Mouse (Mus musculus): ENCODE data around the gene Pla2g4a. TPM values are rescaled to one million over a fixed set of nuclear protein-coding genes. Genes with fewer than 3 reads are reported as not detected.
A peak's percentile ranks its signal among the peaks of the same experiment; 100 is the strongest.

Gene Pla2g4a
- polyA plus RNA-seq, 1 experiment from 2014 or later, result 12.9 TPM

DNA sequence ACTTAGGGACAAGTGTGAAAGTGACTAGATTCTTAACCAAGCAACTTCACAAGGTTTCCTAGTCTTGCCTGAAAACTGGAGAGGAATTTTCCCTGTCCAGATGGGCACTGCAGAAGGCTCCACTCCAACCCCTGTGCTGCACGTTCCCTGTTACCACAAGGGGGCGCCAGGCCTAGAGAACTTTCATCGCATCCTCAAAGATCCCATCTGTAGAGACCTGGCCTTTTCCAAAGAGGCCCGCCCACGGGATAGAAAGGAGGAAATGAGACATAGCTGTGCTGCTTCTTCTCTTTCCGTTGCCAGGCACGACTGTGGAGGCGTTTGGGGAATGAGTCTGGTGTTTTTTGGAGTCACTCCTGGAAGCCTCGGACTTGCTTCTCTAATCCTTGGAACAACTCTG is 104.4 kb downstream of the Pla2g4a start:
- peak; percentile 72 for DNase-seq (ENCODE audit: low spot score)
- H3K4me3 ChIP-seq (ENCODE audit: low read depth, low read length), result no peak overlapping the region
- no peak overlapping the region for H3K4me2 ChIP-seq (replicated peaks; ENCODE audit: low read depth, low read length)
- no peaks in the 10 kb centered on the region for H3K4me1 ChIP-seq (ENCODE audit: insufficient read depth, low read depth, low read length)
- H3K36me3 ChIP-seq (ENCODE audit: insufficient read depth, low read length), result no peaks in the 10 kb centered on the region
- H3K9me3 ChIP-seq (ENCODE audit: low read length), result no peaks in the 10 kb centered on the region
- ATAC-seq, result peak; percentile 56
- WGBS, result 24% methylated on average over 9 of the region's 9 CpGs
- H3K9ac ChIP-seq (replicated peaks; ENCODE audit: low read depth), result no peak overlapping the region
- no peaks in the 10 kb centered on the region for H3K27me3 ChIP-seq (replicated peaks; ENCODE audit: insufficient read depth, low read length)
- H3K27ac ChIP-seq (ENCODE audit: low read length), result no peak overlapping the region
- TF ChIP-seq CTCF (IDR thresholded peaks at IDR 0.05) (peak; percentile 83), EP300 (IDR thresholded peaks at IDR 0.05) (no peak)

- DNase-seq (ENCODE audit: low spot score) (no peak), ATAC-seq (no peak)
- H3K27me3 ChIP-seq (replicated peaks; ENCODE audit: insufficient read depth, low read length), result no peaks in the 10 kb centered on the region
- H3K27ac ChIP-seq (ENCODE audit: low read length), result no peak overlapping the region
- H3K4me1 ChIP-seq (ENCODE audit: insufficient read depth, low read depth, low read length), result no peaks in the 10 kb centered on the region
- WGBS, result 73% methylated on average over 4 of the region's 4 CpGs
- no peak overlapping the region for H3K4me3 ChIP-seq (ENCODE audit: low read depth, low read length)
- TF ChIP-seq CTCF (IDR thresholded peaks at IDR 0.05) (no peak), EP300 (IDR thresholded peaks at IDR 0.05) (no peak)
- H3K4me2 ChIP-seq (replicated peaks; ENCODE audit: low read depth, low read length), result no peak overlapping the region
- no peaks in the 10 kb centered on the region for H3K9me3 ChIP-seq (ENCODE audit: low read length)
- H3K36me3 ChIP-seq (ENCODE audit: insufficient read depth, low read length), result no peaks in the 10 kb centered on the region
- no peak overlapping the region for H3K9ac ChIP-seq (replicated peaks; ENCODE audit: low read depth)
Observed at GRCm38 (mm10) chr1:149855581-149855980, 105.5 kb downstream of the Pla2g4a start.

DNA sequence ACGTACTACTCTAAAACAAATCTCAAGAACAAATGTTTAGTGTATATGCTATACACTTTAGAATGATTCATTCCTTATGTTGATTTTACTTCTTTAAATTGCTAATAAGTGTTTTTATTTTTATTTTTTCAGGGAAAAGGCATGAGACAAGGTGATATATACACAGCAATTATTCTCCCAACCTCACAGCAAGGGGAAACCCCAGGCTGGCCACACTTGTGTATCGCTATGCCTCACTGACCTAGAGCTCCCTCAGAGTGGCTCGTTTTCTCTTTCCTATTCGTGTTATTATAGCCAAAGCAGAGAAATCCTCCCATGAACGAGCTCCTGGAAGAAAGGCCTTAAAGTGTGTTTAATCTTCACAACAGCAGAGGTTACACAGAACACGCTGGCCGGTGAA is 106.2 kb downstream of the Pla2g4a start:
- 67% methylated on average over 7 of the region's 7 CpGs for WGBS
- no peak for DNase-seq (ENCODE audit: low spot score)
- Histone ChIP-seq H3K9ac (replicated peaks; ENCODE audit: low read depth) (no peak overlapping the region), H3K4me3 (ENCODE audit: low read depth, low read length) (no peak overlapping the region), H3K27me3 (replicated peaks; ENCODE audit: insufficient read depth, low read length) (no peaks in the 10 kb centered on the region), H3K27ac (ENCODE audit: low read length) (no peak overlapping the region), H3K4me2 (replicated peaks; ENCODE audit: low read depth, low read length) (no peak overlapping the region), H3K9me3 (ENCODE audit: low read length) (no peaks in the 10 kb centered on the region), H3K36me3 (ENCODE audit: insufficient read depth, low read length) (no peaks in the 10 kb centered on the region), H3K4me1 (ENCODE audit: insufficient read depth, low read depth, low read length) (no peaks in the 10 kb centered on the region)
- no peak for ATAC-seq
- TF ChIP-seq CTCF (IDR thresholded peaks at IDR 0.05) (no peak), EP300 (IDR thresholded peaks at IDR 0.05) (no peak)

DNA sequence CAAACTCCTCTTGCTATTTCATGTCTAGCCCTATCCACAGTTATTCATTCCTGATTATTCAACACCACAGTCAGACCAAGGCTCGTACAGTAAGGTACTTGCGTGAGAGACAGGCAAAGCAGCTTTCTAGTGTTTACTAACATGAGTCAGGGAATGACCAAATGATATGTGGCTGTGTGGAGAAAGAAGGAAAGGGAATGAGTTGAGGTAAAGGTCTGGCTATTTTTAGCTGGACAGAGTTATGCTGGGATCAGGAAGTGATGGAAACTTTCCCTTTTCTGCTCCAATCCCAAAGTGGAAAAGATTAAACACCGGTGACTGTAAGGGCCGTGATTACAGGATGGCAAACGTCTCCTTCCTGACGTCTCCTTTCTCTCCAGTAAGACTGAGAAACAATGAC is 114.4 kb downstream of the Pla2g4a start:
- Histone ChIP-seq H3K4me1 (ENCODE audit: insufficient read depth, low read depth, low read length) (no peaks in the 10 kb centered on the region), H3K36me3 (ENCODE audit: insufficient read depth, low read length) (no peaks in the 10 kb centered on the region), H3K9ac (replicated peaks; ENCODE audit: low read depth) (no peak overlapping the region), H3K9me3 (ENCODE audit: low read length) (no peaks in the 10 kb centered on the region), H3K27ac (ENCODE audit: low read length) (no peak overlapping the region), H3K4me3 (ENCODE audit: low read depth, low read length) (no peak overlapping the region), H3K4me2 (replicated peaks; ENCODE audit: low read depth, low read length) (no peak overlapping the region), H3K27me3 (replicated peaks; ENCODE audit: insufficient read depth, low read length) (no peaks in the 10 kb centered on the region)
- peak; percentile 11 for DNase-seq (ENCODE audit: low spot score)
- ATAC-seq, result 0 out of 2 replicates have a peak, but pooled peaks have one; percentile 40
- WGBS, result 23% methylated on average over 6 of the region's 6 CpGs
- TF ChIP-seq CTCF (IDR thresholded peaks at IDR 0.05) (no peak), EP300 (IDR thresholded peaks at IDR 0.05) (0 out of 2 replicates have a peak, but pooled peaks have one; percentile 14)

DNA sequence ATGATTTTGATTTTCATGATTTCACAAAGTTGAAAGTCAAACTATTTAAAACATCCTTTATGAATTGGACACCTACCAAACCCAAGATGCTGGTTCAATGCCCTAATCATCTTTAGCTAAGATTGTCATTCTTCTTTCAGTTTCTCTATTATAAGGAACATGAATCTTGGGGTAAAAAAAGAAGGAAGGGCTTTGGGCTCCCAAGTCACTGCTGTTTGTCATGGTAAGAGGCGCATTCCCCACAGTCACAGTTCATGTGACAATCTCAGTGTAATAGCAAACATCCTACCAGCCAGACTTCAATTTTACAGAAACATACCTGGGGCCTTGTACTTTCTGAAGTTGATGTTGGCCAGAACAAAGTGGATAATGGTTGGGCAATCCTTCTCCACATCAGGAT is 119.2 kb downstream of the Pla2g4a start:
- Histone ChIP-seq H3K4me2 (replicated peaks; ENCODE audit: low read depth, low read length) (no peak overlapping the region), H3K9ac (replicated peaks; ENCODE audit: low read depth) (no peak overlapping the region), H3K4me1 (ENCODE audit: insufficient read depth, low read depth, low read length) (no peaks in the 10 kb centered on the region), H3K4me3 (ENCODE audit: low read depth, low read length) (no peak overlapping the region), H3K9me3 (ENCODE audit: low read length) (no peaks in the 10 kb centered on the region), H3K27ac (ENCODE audit: low read length) (no peak overlapping the region), H3K27me3 (replicated peaks; ENCODE audit: insufficient read depth, low read length) (no peaks in the 10 kb centered on the region), H3K36me3 (ENCODE audit: insufficient read depth, low read length) (no peaks in the 10 kb centered on the region)
- WGBS, result 97% methylated on average over 1 of the region's 1 CpGs
- TF ChIP-seq CTCF (IDR thresholded peaks at IDR 0.05), result no peak
- TF ChIP-seq EP300 (IDR thresholded peaks at IDR 0.05), result no peak
- no peak for DNase-seq (ENCODE audit: low spot score)
- no peak for ATAC-seq

GRCm38 (mm10) chr1:149840961-149841416 is 120.1 kb downstream of the Pla2g4a start:
- WGBS, result 76% methylated on average over 4 of the region's 4 CpGs
- H3K27ac ChIP-seq (ENCODE audit: low read length), result no peak overlapping the region
- DNase-seq (ENCODE audit: low spot score) (peak; percentile 22), ATAC-seq (no peak)
- H3K4me1 ChIP-seq (ENCODE audit: insufficient read depth, low read depth, low read length), result no peaks in the 10 kb centered on the region
- H3K9ac ChIP-seq (replicated peaks; ENCODE audit: low read depth), result no peak overlapping the region
- H3K36me3 ChIP-seq (ENCODE audit: insufficient read depth, low read length), result no peaks in the 10 kb centered on the region
- H3K4me2 ChIP-seq (replicated peaks; ENCODE audit: low read depth, low read length), result no peak overlapping the region
- no peak for TF ChIP-seq CTCF (IDR thresholded peaks at IDR 0.05)
- no peak for TF ChIP-seq EP300 (IDR thresholded peaks at IDR 0.05)
- H3K27me3 ChIP-seq (replicated peaks; ENCODE audit: insufficient read depth, low read length), result no peaks in the 10 kb centered on the region
- H3K4me3 ChIP-seq (ENCODE audit: low read depth, low read length), result no peak overlapping the region
- H3K9me3 ChIP-seq (ENCODE audit: low read length), result no peaks in the 10 kb centered on the region
